13 mouse cellular contexts compared by ENCODE assay signal in genomic region chr13:43289076-43289475, GRCm38 (mm10). TPM values are rescaled to one million over a fixed set of nuclear protein-coding genes. Genes with fewer than 3 reads are reported as not detected.
DNase-seq lines count a peak whose midpoint lies in the region; ATAC-seq and TF ChIP-seq lines count a peak whose summit lies in the region.
"Had no signal": no experiment of that assay in that cellular context is flagged by ENCODE, and none has a peak within 500 bp of the region (broad histone marks: within the 10 kb centered on the region; RNA-seq: fewer than 3 reads in every experiment).

No protein-coding gene starts in this region.

- H3K36me3 ChIP-seq in heart, adult 2 months (ENCODE audit: control insufficient read depth, insufficient read depth, low read length): peaks cover 5% of the 10 kb centered on the region; the same call in 1 of the 2 replicates
- H3K36me3 ChIP-seq in hindbrain, embryonic 14.5 days (replicated peaks; ENCODE audit: control insufficient read depth, insufficient read depth): no peaks in the 10 kb centered on the region
- H3K36me3 ChIP-seq in neural tube, embryonic 12.5 days: no peaks in the 10 kb centered on the region

- no peak overlapping the region for H3K9ac ChIP-seq in heart, adult 2 months (ENCODE audit: low read depth, low read length)
- no peak overlapping the region for H3K9ac ChIP-seq in hindbrain, embryonic 14.5 days
- no peak overlapping the region for H3K9ac ChIP-seq in neural tube, embryonic 12.5 days
- H3K9ac ChIP-seq: heart, embryonic 15.5 days; lung, embryonic 14.5 days had no signal

- H3K79me2 ChIP-seq in heart, adult 2 months (replicated peaks; ENCODE audit: control insufficient read depth, insufficient read depth, low read length): peaks cover 5% of the 10 kb centered on the region

- intact Hi-C loops in heart, adult 2 months (cut with DNase I): no loop called here

- 80% methylated on average over 6 of the region's 6 CpGs for WGBS in heart, adult 2 months
- 44% methylated on average over 6 of the region's 6 CpGs for WGBS in hindbrain, embryonic 14.5 days
- 68% methylated on average over 6 of the region's 6 CpGs for WGBS in neural tube, embryonic 12.5 days

- no peak overlapping the region for H3K4me2 ChIP-seq in hindbrain, embryonic 14.5 days (replicated peaks)
- no peak overlapping the region for H3K4me2 ChIP-seq in neural tube, embryonic 12.5 days (replicated peaks)
- H3K4me2 ChIP-seq: heart, embryonic 15.5 days; lung, embryonic 14.5 days had no signal

- TF ChIP-seq CTCF in heart, adult 2 months (IDR thresholded peaks at IDR 0.05): no peak

- no peak for TF ChIP-seq POLR2A in heart, adult 2 months (IDR thresholded peaks at IDR 0.05; ENCODE audit: insufficient read depth, low read depth, low read length)

- DNase-seq in cerebellum, adult 11 months: peak; percentile 16
- DNase-seq in cerebellum, postnatal 14 days: no peak
- no peak for DNase-seq in heart, adult 2 months
- no peak for DNase-seq in heart, postnatal 4 days
- DNase-seq in hindbrain, embryonic 14.5 days (ENCODE audit: low spot score): no peak
- no peak for DNase-seq in lung, postnatal 36 days
- no peak for DNase-seq in ovary, postnatal 14 days (ENCODE audit: low spot score)
- DNase-seq: gastrocnemius, postnatal 14 days; lung, embryonic 14.5 days had no signal

- no peak overlapping the region for H3K4me3 ChIP-seq in heart, adult 2 months
- H3K4me3 ChIP-seq in hindbrain, embryonic 14.5 days (replicated peaks; ENCODE audit: low read length): no peak overlapping the region
- no peak overlapping the region for H3K4me3 ChIP-seq in neural tube, embryonic 12.5 days
- H3K4me3 ChIP-seq: erythroblast, embryonic 14.5 days; heart, embryonic 15.5 days had no signal

- H3K27me3 ChIP-seq in heart, adult 2 months (ENCODE audit: control insufficient read depth, insufficient read depth, low read length): no peaks in the 10 kb centered on the region
- H3K27me3 ChIP-seq in hindbrain, embryonic 14.5 days (ENCODE audit: control insufficient read depth, insufficient read depth, low read length): no peaks in the 10 kb centered on the region
- H3K27me3 ChIP-seq in neural tube, embryonic 12.5 days (replicated peaks): 0 out of 2 replicates have a peak, but pooled peaks cover 3% of the 10 kb centered on the region
- H3K27me3 ChIP-seq: heart, embryonic 15.5 days had no signal

- H3K9me3 ChIP-seq in hindbrain, embryonic 14.5 days (ENCODE audit: control insufficient read depth, low read length): no peaks in the 10 kb centered on the region
- H3K9me3 ChIP-seq in neural tube, embryonic 12.5 days: no peaks in the 10 kb centered on the region
- H3K9me3 ChIP-seq: heart, embryonic 15.5 days had no signal

- peak overlapping the region; percentile 15; the same call in 1 of the 2 replicates for H3K27ac ChIP-seq in heart, adult 2 months
- peak overlapping the region; percentile 49; the same call in 1 of the 2 replicates for H3K27ac ChIP-seq in hindbrain, embryonic 14.5 days
- H3K27ac ChIP-seq in neural tube, embryonic 12.5 days: no peak overlapping the region
- H3K27ac ChIP-seq: heart, embryonic 15.5 days had no signal

- ATAC-seq in hindbrain, embryonic 14.5 days (ENCODE audit: low FRiP score): peak; percentile 57; the same call in 1 of the 2 replicates
- peak; percentile 82 for ATAC-seq in neural tube, embryonic 12.5 days (ENCODE audit: low FRiP score, low read depth)
- ATAC-seq: intestine, postnatal 0 days had no signal

- H3K4me1 ChIP-seq in heart, adult 2 months (ENCODE audit: control insufficient read depth, insufficient read depth, low read length): peaks cover 7% of the 10 kb centered on the region
- peaks cover 19% of the 10 kb centered on the region; the same call in 1 of the 2 replicates for H3K4me1 ChIP-seq in hindbrain, embryonic 14.5 days (replicated peaks; ENCODE audit: control insufficient read depth, insufficient read depth, low read length)
- H3K4me1 ChIP-seq in neural tube, embryonic 12.5 days: peaks cover 13% of the 10 kb centered on the region

- no peak for TF ChIP-seq EP300 in heart, adult 2 months (IDR thresholded peaks at IDR 0.05; ENCODE audit: insufficient read depth, low read depth, low read length)

RNA-seq across cellular contexts. Expression of gene Gfod1, which starts 14.9 kb away (rescaled TPM):
- total RNA-seq in heart, adult 2 months (2021): 10 to 100 TPM; 33.7 to 34.1 TPM
- polyA plus RNA-seq in heart, adult 2 months (2012; rRNA removed): 9.5 and 19.2 TPM in 2 replicates
- total RNA-seq in heart, postnatal 4 days (2021): 10 to 100 TPM; 20.6 to 24.8 TPM
- polyA plus RNA-seq in hindbrain, embryonic 14.5 days (2014; fragmentation: Nextera tagmentation; extraction: Ambion mirVana): 3.6 and 3.7 TPM in 2 replicates
- polyA plus RNA-seq in neural tube, embryonic 12.5 days (2016; fragmentation: Nextera tagmentation; extraction: Ambion mirVana): 1.5 TPM in 2 replicates
